Mouse (Mus musculus) kidney, adult 2 months (tissue): ENCODE measurements around the gene Nanos3.

ENCODE experiments used
- CTCF ChIP-seq: fragments of 200-500 bp; conservative IDR thresholded peaks from 2 replicates; pipeline ENCODE4 v1.5.1; 2011; ENCODE audit warnings: low read depth, mild to moderate bottlenecking, control low read depth, low read length, moderate library complexity, mixed read lengths; ENCODE audit not compliant: insufficient read depth, insufficient read length
- POLR2A ChIP-seq: fragments of 200-500 bp; IDR thresholded peaks from one replicate; pipeline ENCODE4 v1.6.1; 2011; ENCODE audit warnings: low read depth, low read length, control low read depth

GRCm38 (mm10) chr8:84178592-84178991 lies 6.4 kb downstream of the Nanos3 start:
- TF ChIP-seq CTCF (no peak), POLR2A (no peak)
